Mouse (Mus musculus) bone marrow, adult 2 months (tissue): ENCODE data around the gene Atp5j.

Experiments
- CTCF ChIP-seq: fragments of 200-500 bp; IDR thresholded peaks from 2 replicates; pipeline ENCODE4 v1.5.1; 2011; ENCODE audit warnings: low read length, control low read depth; ENCODE audit not compliant: control insufficient read depth, insufficient read depth
- POLR2A ChIP-seq: fragments of 200-500 bp; IDR thresholded peaks from 2 replicates; pipeline ENCODE4 v1.6.1; 2011; ENCODE audit warnings: low read depth, mild to moderate bottlenecking, control low read depth, low read length, borderline replicate concordance; ENCODE audit not compliant: control insufficient read depth

GRCm38 (mm10) chr16:84806175-84806574 is 29.2 kb downstream of the Atp5j start:
- TF ChIP-seq CTCF, result no peak
- TF ChIP-seq POLR2A, result no peak
